Mouse (Mus musculus) left cerebral cortex, adult 9 months (tissue): Measurements from ENCODE around the gene Galnt17.

Source experiments
- DNase-seq, 2 experiments: peaks; one replicate each; pipeline ENCODE4 v3.0.0; 2022; ENCODE audit warnings: low spot score in 2 of 2

The Galnt17 gene

GRCm38 (mm10) chr5:131134809-131135208 is 173.5 kb downstream of the Galnt17 start:
- peak; percentile 31 for DNase-seq

- DNase-seq = no peak
These were observed 187.9 kb downstream of the Galnt17 start for GRCm38 (mm10) chr5:131120296-131120840.

- no peak for DNase-seq
These were observed 188.4 kb downstream of the Galnt17 start for GRCm38 (mm10) chr5:131119896-131120295.

GRCm38 (mm10) chr5:131117391-131118040 is 190.8 kb downstream of the Galnt17 start:
- DNase-seq = peak in 1 of 2 experiments; percentile 17

- DNase-seq = peak; percentile 15 to 39
These were observed 194.3 kb downstream of the Galnt17 start for GRCm38 (mm10) chr5:131113850-131114470.

- no peak for DNase-seq
These were observed 201.1 kb downstream of the Galnt17 start for GRCm38 (mm10) chr5:131107188-131107587.

GRCm38 (mm10) chr5:131096824-131097223 is 211.5 kb downstream of the Galnt17 start:
- DNase-seq = no peak

GRCm38 (mm10) chr5:131095635-131096034 is 212.7 kb downstream of the Galnt17 start:
- DNase-seq = no peak

GRCm38 (mm10) chr5:131094771-131095170 is 213.5 kb downstream of the Galnt17 start:
- DNase-seq = no peak

- DNase-seq = no peak
These were observed 214.2 kb downstream of the Galnt17 start for GRCm38 (mm10) chr5:131094138-131094537.

- DNase-seq = peak in 1 of 2 experiments; percentile 74
These were observed 218.4 kb downstream of the Galnt17 start for GRCm38 (mm10) chr5:131089876-131090275.

GRCm38 (mm10) chr5:131088866-131089265 is 219.4 kb downstream of the Galnt17 start:
- no peak for DNase-seq

- DNase-seq = peak; percentile 25 to 26
These were observed 225.1 kb downstream of the Galnt17 start for GRCm38 (mm10) chr5:131083072-131083657.

GRCm38 (mm10) chr5:131077682-131078081 is 230.6 kb downstream of the Galnt17 start:
- no peak for DNase-seq

- no peak for DNase-seq
These were observed 232.5 kb downstream of the Galnt17 start for GRCm38 (mm10) chr5:131075795-131076194.

GRCm38 (mm10) chr5:131074295-131074694 is 234.0 kb downstream of the Galnt17 start:
- DNase-seq = no peak

GRCm38 (mm10) chr5:131065174-131065573 is 243.1 kb downstream of the Galnt17 start:
- DNase-seq = peak in 1 of 2 experiments; percentile 63

- DNase-seq = no peak
These were observed 259.8 kb downstream of the Galnt17 start for GRCm38 (mm10) chr5:131048505-131048904.

- no peak for DNase-seq
These were observed 265.2 kb downstream of the Galnt17 start for GRCm38 (mm10) chr5:131043130-131043529.

- no peak for DNase-seq
These were observed 267.9 kb downstream of the Galnt17 start for GRCm38 (mm10) chr5:131040441-131040840.

GRCm38 (mm10) chr5:131039611-131040313 is 268.5 kb downstream of the Galnt17 start:
- no peak for DNase-seq

GRCm38 (mm10) chr5:131024506-131024905 is 283.8 kb downstream of the Galnt17 start:
- DNase-seq = no peak
